Mouse (Mus musculus): ENCODE results near the gene Eea1. TPM values are rescaled to one million over a fixed set of nuclear protein-coding genes. Genes with fewer than 3 reads are reported as not detected.
"Not testable (repeated sequence)": the region's sequence is repeated elsewhere in the genome, so short reads cannot be mapped to it uniquely, and the experiment has no call there.

The Eea1 gene
- polyA plus RNA-seq, 1 experiment: 14.5 TPM

DNA sequence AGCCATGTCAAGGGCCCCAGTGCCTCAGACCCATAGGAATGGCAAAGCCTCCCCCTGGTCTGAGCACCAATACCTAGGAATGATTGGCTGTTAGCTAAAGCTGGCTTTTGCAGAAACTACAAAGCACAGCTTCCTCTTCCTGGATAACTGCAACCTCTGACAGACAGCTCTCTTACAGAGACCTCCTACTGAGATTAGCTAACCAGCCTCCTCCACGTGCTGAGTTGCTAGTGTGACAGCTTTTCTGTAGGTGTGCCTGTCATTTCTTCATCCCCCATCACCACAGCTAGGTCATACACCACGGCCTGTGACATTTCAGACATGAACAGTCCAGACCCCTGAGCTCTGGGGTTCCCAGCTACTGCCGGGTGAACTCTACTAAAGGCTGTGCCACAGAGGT is 126.9 kb downstream of the Eea1 start:
- no peak for DNase-seq (ENCODE audit: low spot score)

DNA sequence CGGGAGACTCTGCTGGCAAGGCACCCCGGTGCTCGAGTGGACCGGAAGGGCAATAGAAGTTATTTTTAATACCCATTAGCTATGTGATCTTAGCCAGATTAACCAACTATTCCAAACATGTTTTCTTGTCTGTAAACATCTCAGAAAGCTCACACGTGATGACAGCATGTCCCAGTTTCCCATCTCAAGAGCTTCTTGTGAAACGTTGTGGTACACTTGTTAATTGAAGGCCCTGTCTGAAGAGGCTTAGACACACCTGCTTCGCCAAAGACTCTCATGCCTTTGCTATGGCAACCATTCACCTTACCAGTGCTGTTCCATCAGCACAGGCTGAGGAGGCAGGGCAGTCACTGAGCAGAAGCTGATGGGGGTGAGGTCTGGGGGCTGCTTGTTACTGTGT is 133.9 kb downstream of the Eea1 start:
- DNase-seq (ENCODE audit: low spot score): no peak

DNA sequence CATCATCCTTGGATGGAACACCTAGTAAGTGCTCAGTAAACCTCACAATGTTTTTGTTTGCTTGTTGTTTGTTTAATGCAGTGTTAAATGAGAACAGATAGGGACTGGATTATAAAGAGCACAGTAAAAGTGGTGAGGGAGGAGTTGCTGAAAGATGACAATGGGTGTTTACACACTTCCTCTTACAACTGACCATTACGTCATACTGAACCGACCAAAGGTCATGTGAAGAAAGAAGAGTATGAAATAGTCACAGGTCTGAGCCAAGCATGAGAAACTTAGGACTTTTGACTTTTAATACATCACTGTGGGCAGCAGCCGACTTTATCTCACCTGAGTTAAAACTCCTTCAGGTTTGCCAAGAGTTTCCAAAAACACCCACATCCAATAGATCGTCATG is 135.0 kb downstream of the Eea1 start:
- no peak for DNase-seq (ENCODE audit: low spot score)

DNA sequence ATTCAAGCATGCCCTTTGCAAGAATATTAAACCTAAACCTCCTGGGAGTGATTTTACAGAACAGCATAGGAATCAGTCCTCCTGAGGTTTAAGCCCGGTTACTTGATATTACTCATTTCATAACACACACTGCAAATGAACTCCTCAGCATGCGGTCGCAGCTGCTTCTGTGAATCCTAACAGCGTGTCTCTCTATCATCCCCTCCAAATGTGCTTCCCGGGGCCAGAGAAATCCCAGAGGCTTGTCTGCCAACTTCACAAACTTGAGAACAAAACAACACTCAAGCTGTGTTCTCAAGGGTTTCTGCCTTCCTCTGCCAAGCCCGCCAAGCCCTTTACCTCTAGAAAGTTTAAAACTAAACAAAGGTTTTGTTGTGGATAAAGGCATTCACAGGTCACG is 135.4 kb downstream of the Eea1 start:
- no peak for DNase-seq (ENCODE audit: low spot score)

DNA sequence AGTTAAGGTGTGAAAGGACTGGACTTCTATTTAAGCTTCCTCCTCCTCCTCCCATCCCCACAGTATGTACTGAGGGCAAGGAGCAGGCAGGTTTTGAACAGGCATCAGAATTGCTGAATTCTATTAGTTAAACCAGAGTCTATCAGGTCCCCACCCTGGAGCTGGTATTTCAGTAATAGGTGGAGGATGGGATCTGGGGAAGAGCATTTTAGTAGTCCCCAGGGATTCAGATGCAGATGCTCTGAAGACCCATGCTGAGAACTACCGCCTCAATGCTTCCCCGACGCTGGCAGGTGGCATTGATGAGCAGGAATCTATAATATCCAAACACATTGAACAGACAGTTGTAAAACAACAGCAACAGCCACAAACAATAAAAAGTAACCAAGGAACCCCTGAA is 136.0 kb downstream of the Eea1 start:
- no peak for DNase-seq (ENCODE audit: low spot score)

DNA sequence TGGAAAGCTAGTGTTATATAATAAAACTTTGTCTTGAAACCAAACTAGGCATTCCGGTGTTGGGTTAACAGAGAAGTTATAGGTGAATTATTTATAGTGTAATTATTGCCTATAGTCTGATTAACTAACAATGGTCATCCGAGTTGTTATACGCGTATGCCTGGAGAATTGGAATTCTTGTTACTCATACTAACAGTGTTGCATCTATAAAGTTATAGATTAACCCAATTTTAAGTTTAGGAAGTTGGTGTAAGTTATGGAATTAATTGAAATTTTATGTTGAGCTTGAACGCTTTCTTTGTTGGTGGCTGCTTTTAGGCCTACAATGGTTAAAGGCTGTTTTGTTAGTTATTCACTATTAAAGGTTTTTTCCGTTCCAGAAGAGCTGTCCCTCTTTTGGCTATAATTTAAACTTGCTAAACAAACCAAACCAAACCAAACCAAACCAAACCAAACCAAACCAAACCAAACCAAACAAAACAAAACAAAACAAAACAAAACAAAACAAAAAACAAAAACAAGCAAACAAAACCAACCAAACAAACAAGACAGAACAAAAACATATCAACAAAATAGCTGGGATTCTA is 137.1 kb downstream of the Eea1 start:
- not testable (repeated sequence) for DNase-seq (ENCODE audit: low spot score)

DNA sequence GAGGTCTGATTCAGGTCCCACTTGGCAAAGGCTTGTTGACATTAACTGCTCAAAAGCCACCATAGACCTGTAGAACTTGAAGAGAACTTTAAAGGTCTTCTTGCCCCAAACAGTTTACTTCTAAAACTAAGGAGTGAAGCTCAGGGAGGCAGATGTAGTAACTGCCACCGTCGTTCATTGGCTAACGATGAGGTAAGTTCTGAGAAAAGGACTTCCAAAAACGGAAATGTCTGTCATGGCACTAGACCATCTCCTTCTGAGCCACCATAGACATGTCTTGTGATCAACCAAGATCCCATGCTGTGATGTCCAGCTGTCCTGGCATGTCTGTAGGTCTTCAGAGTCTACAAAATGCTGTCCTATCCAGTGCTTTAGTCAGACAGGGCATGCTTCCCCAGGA is 139.4 kb downstream of the Eea1 start:
- no peak for DNase-seq (ENCODE audit: low spot score)

DNA sequence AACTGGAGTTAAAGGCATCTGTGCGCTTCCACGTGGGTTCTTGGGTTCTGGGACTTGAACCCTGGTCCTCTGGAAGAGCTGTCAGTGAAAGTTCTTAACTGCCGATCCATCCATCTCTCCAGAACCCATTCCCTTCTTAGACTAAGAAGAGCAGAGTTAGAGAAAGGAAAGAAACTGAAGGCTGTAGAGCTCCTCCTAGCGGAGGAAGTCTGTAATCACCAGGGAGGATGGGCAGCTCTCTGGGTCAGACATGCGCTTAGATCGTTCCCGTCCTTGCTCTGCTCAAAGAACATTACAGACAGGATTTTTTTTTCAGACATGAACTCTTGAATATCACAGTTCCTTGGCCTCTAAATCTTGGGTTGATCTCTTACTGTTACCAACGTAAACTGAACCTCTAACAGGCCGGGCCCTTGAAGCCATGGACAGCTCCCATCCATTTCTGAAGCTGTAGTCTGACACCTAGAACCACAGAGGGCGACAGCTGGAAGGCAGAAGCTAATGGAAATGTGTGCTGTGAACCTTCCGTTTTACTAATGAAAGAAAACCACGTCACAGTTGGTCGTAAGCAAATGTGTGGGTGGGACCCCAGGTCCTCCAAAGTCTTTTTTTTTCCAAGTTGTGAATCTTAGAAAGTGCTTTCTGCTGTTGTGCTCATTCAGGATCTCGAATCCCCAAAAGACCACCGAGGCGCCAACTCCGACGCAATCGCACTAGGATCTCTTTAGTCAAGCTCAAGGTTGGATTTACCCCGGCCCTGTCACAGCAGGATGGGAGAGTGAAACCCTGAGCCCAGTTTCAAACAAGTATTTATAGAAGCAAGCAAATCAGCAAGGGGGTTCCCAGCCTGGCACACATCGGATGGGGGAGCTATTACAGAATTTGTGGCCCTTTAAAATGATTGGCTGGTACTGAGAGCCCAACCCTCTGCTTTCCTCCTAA is 140.3 kb downstream of the Eea1 start:
- no peak for DNase-seq (ENCODE audit: low spot score)

DNA sequence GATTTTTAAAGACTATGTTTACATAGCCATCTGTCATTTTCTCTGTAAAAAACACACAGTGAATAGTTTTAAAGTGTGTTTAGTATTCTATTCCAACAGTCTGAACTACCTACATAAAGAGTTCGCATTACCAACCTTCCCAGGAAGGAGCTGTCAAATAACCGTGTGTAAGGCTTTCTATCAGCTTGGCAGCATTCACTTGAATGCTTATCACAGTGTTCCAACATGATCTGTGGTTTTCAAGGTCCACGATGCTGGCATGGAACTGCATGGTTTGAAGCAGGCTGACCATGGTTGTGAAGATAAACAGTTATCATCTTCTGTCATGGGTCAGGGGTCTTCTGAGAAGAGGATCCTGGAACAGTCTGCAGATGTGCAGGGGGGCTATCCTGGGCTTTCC is 141.8 kb downstream of the Eea1 start:
- DNase-seq (ENCODE audit: low spot score): no peak

DNA sequence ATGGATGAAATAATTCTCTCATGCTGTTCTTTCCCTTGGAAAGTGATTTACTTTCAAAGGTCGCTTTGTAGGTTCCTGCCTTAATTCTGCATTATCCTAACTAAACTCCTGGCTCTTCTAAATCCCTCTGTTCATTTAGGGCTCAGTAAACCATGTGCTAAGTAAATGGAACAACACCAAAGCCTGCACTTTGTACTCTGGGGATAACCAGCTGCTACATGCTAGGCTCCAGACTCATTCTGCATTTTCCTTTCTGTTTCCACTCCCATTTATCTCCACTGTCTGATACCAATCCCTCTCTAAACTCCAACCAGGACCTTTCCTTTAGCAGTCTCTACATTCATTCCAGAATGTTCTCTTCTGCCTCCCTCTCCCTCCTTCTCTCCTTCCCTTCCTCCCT is 149.3 kb downstream of the Eea1 start:
- no peak for DNase-seq (ENCODE audit: low spot score)

DNA sequence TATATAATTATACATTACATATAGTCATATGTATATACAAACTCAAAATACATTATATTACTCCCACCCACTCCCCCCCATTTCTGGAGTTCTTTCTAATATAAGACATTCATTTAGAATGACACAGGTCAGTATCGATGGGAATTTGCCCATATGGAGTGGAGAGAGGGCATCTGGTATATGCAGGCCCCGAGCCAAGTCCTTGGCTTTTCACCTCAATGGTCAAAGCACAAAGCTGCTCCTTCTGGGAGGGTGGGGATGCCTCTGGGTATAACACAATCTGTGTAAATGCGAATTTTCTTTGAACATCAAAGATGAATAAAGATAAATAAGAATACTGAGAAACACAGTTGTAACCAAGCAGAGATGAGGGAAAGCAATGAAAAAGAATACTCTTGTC is 149.9 kb downstream of the Eea1 start:
- no peak for DNase-seq (ENCODE audit: low spot score)

DNA sequence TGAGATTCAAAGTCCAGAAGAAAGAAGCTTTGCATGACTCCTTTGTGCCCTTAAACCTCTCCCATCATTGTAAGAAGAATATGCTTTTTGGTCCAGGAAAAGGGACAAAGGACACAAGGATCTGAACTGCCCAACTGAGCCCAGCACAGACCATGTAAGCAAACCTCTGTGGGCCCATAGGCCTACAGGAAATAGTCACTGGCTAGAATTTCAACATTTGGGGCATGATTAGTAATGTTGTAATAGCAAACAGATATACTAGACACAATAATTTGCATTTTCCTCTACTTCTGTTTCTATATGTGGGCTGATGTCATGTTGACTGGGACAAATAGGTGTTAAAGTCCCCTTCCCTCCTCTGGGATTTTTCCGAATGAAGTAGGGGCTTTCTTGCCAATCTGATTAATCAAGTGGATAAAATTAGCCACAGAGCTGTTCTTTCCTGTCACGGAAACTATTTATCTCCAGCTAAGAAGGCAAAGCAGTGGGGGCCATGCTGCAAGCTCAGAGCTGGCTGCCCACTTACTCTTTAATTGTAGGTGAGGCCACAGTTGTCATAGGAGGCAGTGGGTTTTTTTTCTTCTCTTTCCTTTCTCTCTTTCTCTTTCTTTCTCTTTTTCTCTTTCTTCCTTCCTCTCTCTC is 153.6 kb downstream of the Eea1 start:
- no peak for DNase-seq (ENCODE audit: low spot score)

DNA sequence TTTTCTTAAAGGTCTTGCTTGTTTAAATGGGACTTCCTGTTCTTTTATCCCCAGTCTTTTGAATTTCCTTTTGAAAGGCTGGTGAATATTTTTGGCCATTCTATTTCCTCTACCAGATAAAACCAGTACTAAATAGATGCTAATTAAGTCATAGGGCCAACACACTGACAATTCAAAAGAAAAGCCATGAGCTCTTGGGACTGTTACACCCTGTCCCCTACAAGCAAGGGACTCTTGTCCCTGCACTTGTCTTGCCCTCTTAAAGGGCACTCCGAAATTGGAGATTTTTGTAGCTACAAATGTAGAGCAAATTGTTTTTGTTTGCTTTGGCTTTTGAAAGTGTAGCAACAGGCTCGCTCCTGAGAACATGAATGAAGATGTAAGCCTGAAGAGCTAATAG is 154.1 kb downstream of the Eea1 start:
- DNase-seq (ENCODE audit: low spot score): no peak

Other genes with a start within 250 kb of the Eea1 start
- gene Gm33543, start 97.7 kb upstream of the Eea1 start, polyA plus RNA-seq (2012; rRNA removed): 0.06 TPM in 1 of 2 replicates, not detected in the other
- not detected in 2 replicates for gene Gm5426, start 196.0 kb downstream of the Eea1 start, polyA plus RNA-seq (2012; rRNA removed)

All from urinary bladder, adult 2 months (tissue).